Mouse (Mus musculus): Measurements from ENCODE around the gene Hrc.

Hrc gene

GRCm38 (mm10) chr7:45335056-45335455 is at the start of gene Hrc:
Gene Hrc, plus strand, starts transcription at chr7:45335290.
- no peak for DNase-seq

GRCm38 (mm10) chr7:45286486-45286885 is 48.6 kb upstream of the Hrc start:
- DNase-seq, result no peak

- DNase-seq, result no peak
Observed at GRCm38 (mm10) chr7:45296626-45297025, 38.5 kb upstream of the Hrc start.

GRCm38 (mm10) chr7:45297563-45297962 is 37.5 kb upstream of the Hrc start:
- DNase-seq, result no peak

GRCm38 (mm10) chr7:45299752-45300151 is 35.3 kb upstream of the Hrc start:
- peak; percentile 66 for DNase-seq

- DNase-seq, result peak; percentile 79
Observed at GRCm38 (mm10) chr7:45300270-45300669, 34.8 kb upstream of the Hrc start.

- DNase-seq, result no peak
Observed at GRCm38 (mm10) chr7:45302626-45303025, 32.5 kb upstream of the Hrc start.

GRCm38 (mm10) chr7:45304869-45305268 is 30.2 kb upstream of the Hrc start:
- DNase-seq, result no peak

- peak; percentile 79 for DNase-seq
Observed at GRCm38 (mm10) chr7:45305275-45305674, 29.8 kb upstream of the Hrc start.

GRCm38 (mm10) chr7:45308551-45309240 is 26.4 kb upstream of the Hrc start:
- DNase-seq, result peak; percentile 21

- peak; percentile 65 for DNase-seq
Observed at GRCm38 (mm10) chr7:45309455-45309854, 25.6 kb upstream of the Hrc start.

GRCm38 (mm10) chr7:45312023-45312422 is 23.1 kb upstream of the Hrc start:
- no peak for DNase-seq

GRCm38 (mm10) chr7:45312686-45313453 is 22.2 kb upstream of the Hrc start:
- DNase-seq, result no peak

- no peak for DNase-seq
Observed at GRCm38 (mm10) chr7:45313495-45313894, 21.6 kb upstream of the Hrc start.

- DNase-seq, result no peak
Observed at GRCm38 (mm10) chr7:45315182-45315701, 19.8 kb upstream of the Hrc start.

GRCm38 (mm10) chr7:45316536-45316935 is 18.6 kb upstream of the Hrc start:
- no peak for DNase-seq

GRCm38 (mm10) chr7:45322245-45322644 is 12.8 kb upstream of the Hrc start:
- DNase-seq, result no peak

- no peak for DNase-seq
Observed at GRCm38 (mm10) chr7:45323069-45323468, 12.0 kb upstream of the Hrc start.

GRCm38 (mm10) chr7:45325800-45326199 is 9.3 kb upstream of the Hrc start:
- DNase-seq, result no peak

- DNase-seq, result no peak
Observed at GRCm38 (mm10) chr7:45328841-45329475, 6.1 kb upstream of the Hrc start.

- no peak for DNase-seq
Observed at GRCm38 (mm10) chr7:45331502-45331901, 3.6 kb upstream of the Hrc start.

- DNase-seq, result peak; percentile 56
Observed at GRCm38 (mm10) chr7:45332685-45333425, 2.2 kb upstream of the Hrc start.

GRCm38 (mm10) chr7:45333431-45333982 is 1.6 kb upstream of the Hrc start, which contains the start of gene Trpm4:
Gene Trpm4, minus strand, starts transcription at chr7:45333780.
- DNase-seq, result peak; percentile 93
